Mouse (Mus musculus) bone marrow macrophage, adult 2 months (primary cell): Measurements from ENCODE around the gene Mdm2. TPM values are rescaled to one million over a fixed set of nuclear protein-coding genes. Genes with fewer than 3 reads are reported as not detected.
"Not testable (repeated sequence)": the region's sequence is repeated elsewhere in the genome, so short reads cannot be mapped to it uniquely, and the experiment has no call there.

Source experiments
- H3K27ac ChIP-seq: 2 replicates; pipeline ENCODE4 v1.5.1; 2012; ENCODE audit warnings: low read depth, low read length; ENCODE audit not compliant: insufficient read depth
- H3K4me1 ChIP-seq: 2 replicates; pipeline ENCODE4 v1.6.1; 2012; ENCODE audit warnings: low read length; ENCODE audit not compliant: control insufficient read depth, insufficient read depth
- H3K4me3 ChIP-seq: 2 replicates; pipeline ENCODE4 v1.5.1; 2012; ENCODE audit warnings: mild to moderate bottlenecking, low read length, moderate library complexity; ENCODE audit not compliant: insufficient read depth
- CTCF ChIP-seq: IDR thresholded peaks from 2 replicates; pipeline ENCODE4 v1.5.1; 2012; ENCODE audit warnings: low read depth, mild to moderate bottlenecking, low read length, moderate library complexity
- POLR2A ChIP-seq: IDR thresholded peaks from 2 replicates; pipeline ENCODE4 v1.6.1; 2012; ENCODE audit warnings: mild to moderate bottlenecking, low read depth, low read length, borderline replicate concordance
- polyA plus RNA-seq: library from polyadenylated mRNA; stranded (reverse); fragments of >200 nt; gene quantifications from 2 replicates; pipeline ENCODE4 v1.2.4, GENCODE M21; 2012; ENCODE audit not compliant: missing spikeins, insufficient read depth, insufficient read length

Gene Mdm2
- polyA plus RNA-seq, 1 experiment = 95.5 TPM

DNA sequence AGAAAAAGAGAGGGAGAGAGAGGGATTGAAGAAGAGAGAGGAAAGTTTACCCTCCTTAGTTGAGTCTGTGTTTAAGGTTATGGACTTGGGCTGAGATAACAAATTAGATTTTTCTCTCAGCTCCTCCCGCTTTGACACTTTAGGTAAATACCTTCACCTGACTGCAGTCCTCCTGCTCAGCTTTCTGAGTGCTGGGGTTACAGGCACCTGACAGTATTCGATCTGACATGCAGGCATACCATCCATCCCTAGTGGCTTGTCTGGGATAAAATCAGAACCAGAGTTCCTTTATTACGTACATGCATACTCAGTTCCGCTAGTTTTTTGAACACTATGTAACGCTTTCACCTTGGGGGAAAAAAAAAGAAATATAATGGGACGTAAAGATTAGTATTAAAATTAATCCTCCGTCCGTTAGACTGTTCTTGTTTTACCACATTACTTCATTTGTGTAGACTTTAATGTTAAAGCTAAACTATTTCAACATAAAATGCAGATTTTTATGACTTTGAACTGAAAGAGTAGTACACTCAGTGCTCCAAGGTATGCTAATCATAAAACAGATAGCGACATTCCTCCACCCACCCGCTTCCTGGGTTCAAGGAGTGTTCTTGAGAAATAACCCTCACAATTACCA, 38.6 kb upstream of the Mdm2 start:
- TF ChIP-seq CTCF = no peak
- no peak for TF ChIP-seq POLR2A
- no peak overlapping the region for H3K4me3 ChIP-seq
- H3K4me1 ChIP-seq = peaks cover 6% of the 10 kb centered on the region; the same call in 1 of the 2 replicates
- no peak overlapping the region for H3K27ac ChIP-seq

DNA sequence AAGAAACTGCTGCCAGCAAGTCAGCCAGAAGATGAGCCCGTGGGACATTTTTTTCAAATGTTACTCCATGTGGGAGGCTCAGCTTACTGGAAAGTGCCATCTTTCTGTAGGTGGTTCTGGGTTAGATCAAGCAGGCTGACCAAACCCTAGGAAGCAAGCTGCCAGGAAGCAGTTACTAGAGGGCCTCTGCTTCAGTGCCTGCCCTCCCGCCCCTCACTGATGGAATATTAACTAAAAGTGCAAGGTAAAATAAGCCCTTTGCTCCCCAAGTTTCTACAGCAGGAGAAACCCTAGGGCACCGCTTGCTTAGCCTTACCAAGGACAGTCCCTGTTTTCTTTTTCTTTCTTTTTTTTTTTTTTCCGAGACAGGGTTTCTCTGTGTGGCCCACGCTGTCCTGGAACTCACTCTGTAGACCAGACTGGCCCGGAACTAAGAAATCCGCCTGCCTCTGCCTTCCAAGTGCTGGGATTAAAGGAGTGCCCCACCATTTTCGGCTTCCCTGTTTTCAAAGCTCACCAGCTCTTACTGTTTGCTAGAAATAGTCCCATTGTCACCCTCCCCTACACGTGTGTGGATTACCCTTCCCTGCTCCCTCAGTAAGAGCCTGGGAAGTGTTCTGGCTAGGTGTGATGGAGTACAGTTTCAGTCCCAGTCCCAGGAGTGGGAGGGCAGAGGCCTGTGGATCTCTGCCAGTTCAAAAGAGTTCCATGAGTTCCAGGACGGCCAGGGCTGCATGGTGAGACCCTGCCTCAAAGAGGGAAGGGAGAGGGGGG, 37.9 kb upstream of the Mdm2 start:
- Histone ChIP-seq H3K27ac (no peak overlapping the region), H3K4me1 (peaks cover 6% of the 10 kb centered on the region; the same call in 1 of the 2 replicates), H3K4me3 (no peak overlapping the region)
- TF ChIP-seq POLR2A (no peak), CTCF (no peak)

DNA sequence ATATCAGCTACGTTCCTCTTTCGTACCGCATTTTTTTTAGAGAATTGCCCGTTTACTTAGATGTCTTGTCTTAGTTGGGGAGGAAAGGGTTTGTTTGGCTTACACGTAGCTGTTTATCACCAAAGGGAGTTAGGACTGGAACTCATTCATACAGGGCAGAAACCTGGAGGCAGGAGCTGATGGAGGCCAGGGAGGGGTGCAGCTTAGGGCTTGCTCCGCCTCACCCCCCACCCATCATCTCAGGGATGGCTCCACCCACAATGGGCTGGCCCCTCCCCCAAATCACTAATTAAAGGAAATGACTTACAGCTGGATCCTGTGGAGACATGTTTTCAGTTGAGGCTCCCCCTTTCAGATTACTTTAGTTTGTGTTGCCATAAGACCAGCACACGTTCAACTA, 37.2 kb upstream of the Mdm2 start:
- Histone ChIP-seq H3K27ac (no peak overlapping the region), H3K4me1 (peaks cover 6% of the 10 kb centered on the region; the same call in 1 of the 2 replicates), H3K4me3 (no peak overlapping the region)
- TF ChIP-seq CTCF = no peak
- no peak for TF ChIP-seq POLR2A

DNA sequence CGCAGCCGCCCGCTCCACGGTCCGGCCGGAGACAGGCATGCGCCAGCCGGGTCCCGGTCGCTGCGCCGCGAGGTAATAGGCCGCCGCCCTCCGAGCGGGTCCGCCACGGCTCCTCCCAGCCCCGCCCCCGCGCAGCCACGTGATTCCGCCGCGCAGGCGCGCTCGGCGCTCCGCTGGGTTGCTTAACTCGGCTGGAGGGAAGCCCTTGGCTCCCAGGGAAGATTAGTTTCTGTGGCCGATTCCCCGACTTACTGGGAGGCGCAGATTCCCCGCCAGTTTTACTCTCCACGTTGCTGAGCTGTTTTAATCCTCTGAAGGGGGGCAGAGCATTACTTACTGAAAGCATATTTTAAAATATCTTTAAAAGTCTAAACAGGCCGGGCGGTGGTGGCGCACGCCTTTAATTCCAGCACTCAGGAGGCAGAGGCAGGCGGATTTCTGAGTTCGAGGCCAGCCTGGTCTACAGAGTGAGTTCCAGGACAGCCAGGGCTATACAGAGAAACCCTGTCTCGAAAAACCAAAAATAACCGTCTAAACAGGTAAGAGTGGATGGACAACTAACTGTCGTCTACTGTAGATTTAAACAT, 35.8 kb upstream of the Mdm2 start, which contains the start of gene Slc35e3:
Gene Slc35e3, minus strand, starts transcription at position 69 of the 587 bp plus-strand sequence.
- Histone ChIP-seq H3K27ac (peak within 1 kb of the TSS; percentile 71), H3K4me1 (peaks cover 6% of the 10 kb centered on the region; the same call in 1 of the 2 replicates), H3K4me3 (peak within 1 kb of the TSS; percentile 87)
- no peak for TF ChIP-seq CTCF
- TF ChIP-seq POLR2A = no peak

DNA sequence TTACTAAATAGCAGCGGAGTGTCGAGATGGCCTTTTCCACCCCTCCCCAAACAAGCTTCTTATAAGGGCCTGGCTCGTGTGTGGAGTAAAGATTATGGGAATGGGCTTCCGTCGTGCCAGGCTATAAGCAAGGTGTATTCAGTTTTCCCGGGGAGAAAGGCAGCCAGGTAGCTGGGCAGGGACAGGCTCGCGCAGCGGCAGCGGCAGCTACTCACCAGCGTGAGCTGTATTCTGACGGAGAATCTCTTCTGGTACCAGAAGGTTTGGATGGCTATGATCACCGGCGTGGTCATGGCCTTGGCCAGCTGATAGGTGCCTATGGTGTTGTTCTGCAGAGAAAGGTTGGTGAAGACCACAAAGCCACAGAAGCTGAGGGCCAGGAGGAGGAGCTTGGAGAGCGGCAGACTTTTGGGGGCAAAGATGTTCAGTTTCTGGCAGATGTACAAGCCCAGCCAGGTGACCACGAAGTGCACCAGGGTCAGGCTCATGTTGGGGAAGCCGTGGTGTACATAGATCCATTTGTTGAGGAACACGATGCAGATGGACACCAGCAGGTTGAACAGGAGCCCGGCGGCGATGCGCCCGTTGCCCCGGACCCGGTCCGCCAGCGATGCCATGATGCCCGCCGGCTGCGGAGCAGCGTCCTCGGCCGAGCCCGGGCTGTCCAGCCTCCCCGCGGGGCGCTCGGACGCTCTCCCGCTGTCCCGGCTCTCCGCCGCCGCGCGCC, 35.2 kb upstream of the Mdm2 start:
- H3K27ac ChIP-seq, H3K4me1 ChIP-seq: not testable (repeated sequence)

DNA sequence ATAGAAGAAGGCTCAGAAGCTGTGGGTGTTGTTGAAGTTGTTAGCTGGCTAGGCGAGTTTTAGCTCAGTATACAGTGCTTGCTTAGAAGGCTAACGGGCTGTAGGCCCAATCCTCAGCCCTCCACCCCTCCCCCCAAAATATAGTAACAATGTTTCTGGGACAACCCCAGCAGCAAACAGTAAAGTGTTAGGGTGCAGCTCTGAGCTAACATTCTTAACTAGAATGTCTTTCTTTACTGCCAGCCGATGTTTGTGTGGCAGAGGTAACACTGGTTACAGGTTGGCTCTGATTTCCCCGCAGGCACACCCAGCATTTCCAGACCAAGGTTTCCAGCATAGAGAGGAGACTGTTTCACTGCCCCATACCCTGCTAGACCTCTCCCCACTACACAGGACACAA, 33.4 kb upstream of the Mdm2 start:
- Histone ChIP-seq H3K4me3 (no peak overlapping the region), H3K27ac (no peak overlapping the region), H3K4me1 (peaks cover 6% of the 10 kb centered on the region; the same call in 1 of the 2 replicates)
- TF ChIP-seq CTCF = no peak
- no peak for TF ChIP-seq POLR2A

More for the DNA sequence above, 35.2 kb upstream of the Mdm2 start:
- H3K4me3 ChIP-seq = peak overlapping the region; percentile 87

DNA sequence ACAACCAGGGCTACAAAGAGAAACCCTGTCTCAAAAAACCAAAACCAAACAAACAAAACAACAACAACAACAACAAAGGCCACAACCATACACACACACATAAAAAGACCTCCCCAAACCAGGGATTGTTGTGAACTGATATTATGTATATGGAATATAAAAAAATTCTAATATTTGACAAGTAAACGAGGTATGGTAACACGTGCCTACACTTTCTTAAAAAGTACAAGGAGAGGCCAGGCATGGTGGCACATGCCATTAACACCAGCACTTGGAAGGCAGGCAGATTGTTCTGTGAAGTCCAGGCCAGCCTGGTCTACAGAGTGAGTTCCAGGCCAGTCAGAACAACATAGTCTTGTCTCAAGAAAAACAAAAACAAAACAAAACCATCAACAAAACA, 32.6 kb upstream of the Mdm2 start:
- Histone ChIP-seq H3K27ac (no peak overlapping the region), H3K4me3 (no peak overlapping the region)
- TF ChIP-seq POLR2A (no peak), CTCF (no peak)

DNA sequence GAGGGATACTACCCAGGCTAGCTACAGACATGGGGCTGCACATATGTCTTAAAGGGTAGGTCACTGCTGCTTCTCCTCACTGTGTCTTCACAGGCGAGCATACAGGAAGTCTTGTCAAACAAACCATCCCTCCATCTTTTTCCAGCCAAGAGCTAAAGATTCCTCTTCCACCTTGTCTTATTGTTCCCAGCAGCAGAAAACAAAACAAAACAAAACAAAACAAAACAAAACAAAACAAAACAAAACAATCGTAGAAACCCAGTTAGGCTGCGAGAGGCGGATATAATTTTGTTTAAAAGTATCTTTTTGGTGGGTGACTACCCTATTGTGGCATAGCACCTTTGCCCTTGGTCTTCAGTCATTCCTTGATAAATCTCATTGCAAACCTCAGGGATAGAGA, 32.1 kb upstream of the Mdm2 start:
- peaks cover 6% of the 10 kb centered on the region; the same call in 1 of the 2 replicates for H3K4me1 ChIP-seq
- no peak overlapping the region for H3K27ac ChIP-seq
- no peak overlapping the region for H3K4me3 ChIP-seq
- TF ChIP-seq POLR2A (no peak), CTCF (no peak)

More for the DNA sequence above, 32.6 kb upstream of the Mdm2 start:
- H3K4me1 ChIP-seq = peaks cover 6% of the 10 kb centered on the region; the same call in 1 of the 2 replicates

DNA sequence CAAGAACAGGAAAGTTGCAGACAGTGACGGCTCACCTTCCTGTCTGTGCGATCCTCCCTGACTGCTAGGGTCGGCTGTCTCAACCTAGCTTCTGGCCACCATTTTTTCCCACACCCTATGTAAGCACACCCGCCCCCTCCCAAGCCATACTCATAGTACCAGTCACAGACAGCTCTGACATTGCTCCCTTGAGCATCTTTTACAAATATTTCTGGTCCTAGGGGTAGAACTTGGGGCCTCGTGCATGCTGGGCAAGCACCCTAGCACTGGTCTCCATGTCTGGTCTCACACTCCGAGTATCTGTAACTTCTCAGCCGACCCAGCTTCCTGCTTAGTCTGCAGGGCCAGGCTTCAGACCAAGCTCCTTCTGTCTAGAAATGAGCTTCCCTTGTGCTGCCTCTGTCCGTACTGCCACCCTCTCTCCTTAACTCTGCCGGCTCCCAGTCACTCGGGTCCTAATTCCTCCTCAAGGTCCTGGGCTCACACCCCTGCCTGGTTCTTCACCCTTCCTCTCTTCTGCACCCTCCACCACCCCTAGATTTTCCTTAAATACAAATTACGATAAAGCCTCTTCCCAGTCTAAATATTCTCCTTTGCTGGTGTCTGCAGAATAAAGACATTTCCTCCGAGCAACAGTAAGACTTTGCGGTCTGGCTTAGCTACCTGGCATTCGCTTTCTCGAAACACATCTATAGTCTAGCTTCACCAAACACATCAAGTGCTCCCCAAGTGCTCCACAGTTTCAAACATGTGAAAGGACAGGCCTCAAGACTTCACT, 31.3 kb upstream of the Mdm2 start:
- H3K4me3 ChIP-seq = no peak overlapping the region
- 0 out of 2 replicates have a peak, but pooled peaks cover 3% of the 10 kb centered on the region for H3K4me1 ChIP-seq
- no peak for TF ChIP-seq POLR2A
- no peak for TF ChIP-seq CTCF
- H3K27ac ChIP-seq = no peak overlapping the region
